Mouse (Mus musculus) heart, embryonic 10.5 days (tissue): Measurements from ENCODE around the gene Cep350. TPM values are rescaled to one million over a fixed set of nuclear protein-coding genes. Genes with fewer than 3 reads are reported as not detected.
"Not testable (repeated sequence)": the region's sequence is repeated elsewhere in the genome, so short reads cannot be mapped to it uniquely, and the experiment has no call there.

Source experiments
- DNase-seq: peaks from one replicate; pipeline ENCODE4 v3.0.0-alpha.2; 2017; ENCODE audit warnings: low spot score
- H3K27ac ChIP-seq: fragments of 300-500 bp; sonication (generic); 2 replicates; pipeline ENCODE4 v1.5.1; 2016; ENCODE audit warnings: mild to moderate bottlenecking
- H3K27me3 ChIP-seq: fragments of 300-500 bp; sonication (generic); 2 replicates; pipeline ENCODE4 v1.6.1; 2016; ENCODE audit warnings: mild to moderate bottlenecking; ENCODE audit not compliant: poor library complexity, insufficient read depth, severe bottlenecking
- H3K36me3 ChIP-seq: fragments of 300-500 bp; sonication (generic); 2 replicates; pipeline ENCODE4 v1.6.1; 2016; ENCODE audit warnings: mild to moderate bottlenecking, moderate library complexity
- H3K4me1 ChIP-seq: fragments of 300-500 bp; sonication (generic); 2 replicates; pipeline ENCODE4 v1.6.1; 2016; ENCODE audit warnings: mild to moderate bottlenecking
- H3K4me3 ChIP-seq: fragments of 300-500 bp; sonication (generic); 2 replicates; pipeline ENCODE4 v1.5.1; 2016; ENCODE audit warnings: mild to moderate bottlenecking, moderate library complexity
- H3K9me3 ChIP-seq: fragments of 300-500 bp; sonication (generic); 2 replicates; pipeline ENCODE4 v1.6.1; 2016; ENCODE audit warnings: mild to moderate bottlenecking, moderate library complexity
- WGBS: fragments of 180-500 bp; shearing (Covaris S2); methylation state at CpG from one replicate; pipeline ENCODE4 v1.1.7; 2016; 5-methylcytosine and 5-hydroxymethylcytosine counted together
- polyA plus RNA-seq: library from polyadenylated mRNA; unstranded; fragments of >200 nt; fragmentation: Nextera tagmentation; extraction: Ambion mirVana; gene quantifications from 2 replicates; pipeline ENCODE4 v1.2.1, GENCODE M21; 2016

Gene Cep350
- polyA plus RNA-seq, 1 experiment from 2014 or later, result 5.0 TPM

GRCm38 (mm10) chr1:155973719-155974379 lies 794 bp upstream of the Cep350 start:
- no peaks in the 10 kb centered on the region for H3K27me3 ChIP-seq
- whole genome bisulfite sequencing, result 6% methylated on average over 19 of the region's 19 CpGs
- H3K4me3 ChIP-seq, result peak overlapping the region; percentile 99
- peak; percentile 75 for DNase-seq
- peaks cover 20% of the 10 kb centered on the region for H3K4me1 ChIP-seq
- peak overlapping the region; percentile 98 for H3K27ac ChIP-seq
- no peaks in the 10 kb centered on the region for H3K36me3 ChIP-seq
- H3K9me3 ChIP-seq, result no peaks in the 10 kb centered on the region

- Histone ChIP-seq H3K4me1 (peaks cover 20% of the 10 kb centered on the region), H3K4me3 (peak overlapping the region; percentile 99), H3K9me3 (no peaks in the 10 kb centered on the region), H3K27ac (peak overlapping the region; percentile 98), H3K27me3 (no peaks in the 10 kb centered on the region), H3K36me3 (no peaks in the 10 kb centered on the region)
- WGBS, result 2% methylated on average over 51 of the region's 51 CpGs
- no peak for DNase-seq
Observed at GRCm38 (mm10) chr1:155972146-155973067, 648 bp downstream of the Cep350 start.

- Histone ChIP-seq H3K27ac (no peak overlapping the region), H3K4me3 (no peak overlapping the region), H3K4me1 (no peaks in the 10 kb centered on the region), H3K36me3 (peaks cover 60% of the 10 kb centered on the region), H3K27me3 (no peaks in the 10 kb centered on the region), H3K9me3 (no peaks in the 10 kb centered on the region)
- 94% methylated on average over 2 of the region's 2 CpGs for WGBS
- no peak for DNase-seq
Observed at GRCm38 (mm10) chr1:155949170-155949569, 23.9 kb downstream of the Cep350 start.

- no peak for DNase-seq
- Histone ChIP-seq H3K9me3 (no peaks in the 10 kb centered on the region), H3K27me3 (no peaks in the 10 kb centered on the region), H3K36me3 (peaks cover 54% of the 10 kb centered on the region), H3K4me1 (no peaks in the 10 kb centered on the region), H3K27ac (no peak overlapping the region), H3K4me3 (no peak overlapping the region)
- WGBS, result 88% methylated on average over 2 of the region's 2 CpGs
Observed at GRCm38 (mm10) chr1:155944361-155944760, 28.7 kb downstream of the Cep350 start.

GRCm38 (mm10) chr1:155937416-155937815 lies 35.6 kb downstream of the Cep350 start:
- no peaks in the 10 kb centered on the region for H3K9me3 ChIP-seq
- peaks cover 81% of the 10 kb centered on the region for H3K36me3 ChIP-seq
- WGBS, result 91% methylated on average over 2 of the region's 2 CpGs
- H3K4me1 ChIP-seq, result no peaks in the 10 kb centered on the region
- no peak overlapping the region for H3K27ac ChIP-seq
- H3K4me3 ChIP-seq, result no peak overlapping the region
- no peak for DNase-seq
- H3K27me3 ChIP-seq, result no peaks in the 10 kb centered on the region

GRCm38 (mm10) chr1:155934702-155935101 lies 38.4 kb downstream of the Cep350 start:
- WGBS, result 95% methylated on average over 2 of the region's 2 CpGs
- peaks cover 82% of the 10 kb centered on the region for H3K36me3 ChIP-seq
- no peaks in the 10 kb centered on the region for H3K9me3 ChIP-seq
- H3K27me3 ChIP-seq, result no peaks in the 10 kb centered on the region
- H3K4me1 ChIP-seq, result no peaks in the 10 kb centered on the region
- DNase-seq, result no peak
- no peak overlapping the region for H3K27ac ChIP-seq
- no peak overlapping the region for H3K4me3 ChIP-seq

- no peak overlapping the region for H3K4me3 ChIP-seq
- H3K27me3 ChIP-seq, result no peaks in the 10 kb centered on the region
- DNase-seq, result no peak
- H3K27ac ChIP-seq, result no peak overlapping the region
- no peaks in the 10 kb centered on the region for H3K4me1 ChIP-seq
- H3K9me3 ChIP-seq, result no peaks in the 10 kb centered on the region
- peaks cover 82% of the 10 kb centered on the region for H3K36me3 ChIP-seq
- 83% methylated on average over 3 of the region's 3 CpGs for WGBS
Observed at GRCm38 (mm10) chr1:155903561-155903960, 69.5 kb downstream of the Cep350 start.

GRCm38 (mm10) chr1:155901348-155901747 lies 71.7 kb downstream of the Cep350 start:
- Histone ChIP-seq H3K4me1 (no peaks in the 10 kb centered on the region), H3K27ac (no peak overlapping the region), H3K36me3 (peaks cover 87% of the 10 kb centered on the region), H3K9me3 (no peaks in the 10 kb centered on the region), H3K4me3 (no peak overlapping the region), H3K27me3 (no peaks in the 10 kb centered on the region)
- DNase-seq, result no peak
- WGBS, result 97% methylated on average over 8 of the region's 8 CpGs

- Histone ChIP-seq H3K4me1 (no peaks in the 10 kb centered on the region), H3K36me3 (peaks cover 86% of the 10 kb centered on the region)
Observed at GRCm38 (mm10) chr1:155894382-155894781, 78.7 kb downstream of the Cep350 start.

GRCm38 (mm10) chr1:155886846-155887245 lies 86.2 kb downstream of the Cep350 start:
- Histone ChIP-seq H3K27ac (no peak overlapping the region), H3K9me3 (no peaks in the 10 kb centered on the region), H3K27me3 (no peaks in the 10 kb centered on the region), H3K36me3 (peaks cover 62% of the 10 kb centered on the region), H3K4me3 (no peak overlapping the region), H3K4me1 (no peaks in the 10 kb centered on the region)
- WGBS, result 82% methylated on average over 2 of the region's 2 CpGs
- no peak for DNase-seq

More at GRCm38 (mm10) chr1:155894382-155894781, 78.7 kb downstream of the Cep350 start:
- 96% methylated on average over 10 of the region's 10 CpGs for WGBS
- Histone ChIP-seq H3K9me3 (no peaks in the 10 kb centered on the region), H3K27me3 (no peaks in the 10 kb centered on the region), H3K27ac (no peak overlapping the region), H3K4me3 (no peak overlapping the region)
- no peak for DNase-seq

GRCm38 (mm10) chr1:155882646-155883231 lies 90.3 kb downstream of the Cep350 start:
- not testable (repeated sequence) for H3K27ac ChIP-seq, H3K9me3 ChIP-seq, H3K27me3 ChIP-seq, DNase-seq, H3K4me3 ChIP-seq, H3K4me1 ChIP-seq
- peaks cover 56% of the 10 kb centered on the region for H3K36me3 ChIP-seq
- WGBS, result 79% methylated on average over 3 of the region's 3 CpGs

GRCm38 (mm10) chr1:155879596-155879995 lies 93.5 kb downstream of the Cep350 start:
- Histone ChIP-seq H3K36me3 (peaks cover 68% of the 10 kb centered on the region), H3K27me3 (no peaks in the 10 kb centered on the region), H3K9me3 (no peaks in the 10 kb centered on the region), H3K4me3 (no peak overlapping the region), H3K4me1 (no peaks in the 10 kb centered on the region), H3K27ac (no peak overlapping the region)
- WGBS, result 94% methylated on average over 3 of the region's 3 CpGs
- DNase-seq, result no peak

- no peak overlapping the region for H3K4me3 ChIP-seq
- H3K27ac ChIP-seq, result no peak overlapping the region
- no peak for DNase-seq
- no peaks in the 10 kb centered on the region for H3K9me3 ChIP-seq
- no peaks in the 10 kb centered on the region for H3K27me3 ChIP-seq
- peaks cover 83% of the 10 kb centered on the region for H3K36me3 ChIP-seq
- WGBS, result 59% methylated on average over 4 of the region's 4 CpGs
- no peaks in the 10 kb centered on the region for H3K4me1 ChIP-seq
Observed at GRCm38 (mm10) chr1:155862967-155863366, 110.1 kb downstream of the Cep350 start.
